Mouse (Mus musculus): ENCODE results near the gene Cdh26.

The Cdh26 gene

GRCm38 (mm10) chr2:178430231-178430630 lies at the start of gene Cdh26:
Gene Cdh26, plus strand, starts transcription at chr2:178430531.
- DNase-seq (ENCODE audit: inconsistent ontology term), result no peak

- DNase-seq (ENCODE audit: inconsistent ontology term), result no peak
These were observed 23.1 kb upstream of the Cdh26 start, which contains the start of gene Sycp2 for GRCm38 (mm10) chr2:178407053-178407815. Gene Sycp2, minus strand, starts transcription at chr2:178407685.

- DNase-seq (ENCODE audit: inconsistent ontology term), result no peak
These were observed 21.3 kb upstream of the Cdh26 start for GRCm38 (mm10) chr2:178409024-178409423.

- no peak for DNase-seq (ENCODE audit: inconsistent ontology term)
These were observed 20.0 kb upstream of the Cdh26 start for GRCm38 (mm10) chr2:178410286-178410685.

- DNase-seq (ENCODE audit: inconsistent ontology term), result peak; percentile 54
These were observed 17.7 kb upstream of the Cdh26 start for GRCm38 (mm10) chr2:178412598-178412997.

GRCm38 (mm10) chr2:178413081-178413480 lies 17.2 kb upstream of the Cdh26 start:
- peak; percentile 9 for DNase-seq (ENCODE audit: inconsistent ontology term)

GRCm38 (mm10) chr2:178413481-178414260 lies 16.7 kb upstream of the Cdh26 start:
- peak; percentile 16 for DNase-seq (ENCODE audit: inconsistent ontology term)

- DNase-seq (ENCODE audit: inconsistent ontology term), result peak; percentile 69
These were observed 15.8 kb upstream of the Cdh26 start, which contains the start of the genes Ppp1r3d and Fam217b for GRCm38 (mm10) chr2:178414261-178415149. Gene Ppp1r3d, minus strand, starts transcription at chr2:178414472. Gene Fam217b, plus strand, starts transcription at chr2:178414524.

- peak; percentile 12 for DNase-seq (ENCODE audit: inconsistent ontology term)
These were observed 15.2 kb upstream of the Cdh26 start for GRCm38 (mm10) chr2:178415150-178415448.

GRCm38 (mm10) chr2:178416427-178416826 lies 13.9 kb upstream of the Cdh26 start:
- DNase-seq (ENCODE audit: inconsistent ontology term), result no peak

- DNase-seq (ENCODE audit: inconsistent ontology term), result no peak
These were observed 13.4 kb upstream of the Cdh26 start for GRCm38 (mm10) chr2:178416970-178417369.

- DNase-seq (ENCODE audit: inconsistent ontology term), result no peak
These were observed 9.8 kb upstream of the Cdh26 start for GRCm38 (mm10) chr2:178420576-178420975.

- no peak for DNase-seq (ENCODE audit: inconsistent ontology term)
These were observed 8.7 kb upstream of the Cdh26 start for GRCm38 (mm10) chr2:178421603-178422002.

GRCm38 (mm10) chr2:178422186-178422585 lies 8.1 kb upstream of the Cdh26 start:
- DNase-seq (ENCODE audit: inconsistent ontology term), result no peak

GRCm38 (mm10) chr2:178423223-178423622 lies 7.1 kb upstream of the Cdh26 start:
- peak; percentile 26 for DNase-seq (ENCODE audit: inconsistent ontology term)

- DNase-seq (ENCODE audit: inconsistent ontology term), result peak; percentile 49
These were observed 4.1 kb upstream of the Cdh26 start for GRCm38 (mm10) chr2:178426229-178426628.

- DNase-seq (ENCODE audit: inconsistent ontology term), result no peak
These were observed 3.1 kb upstream of the Cdh26 start for GRCm38 (mm10) chr2:178427181-178427580.

GRCm38 (mm10) chr2:178428183-178428582 lies 2.1 kb upstream of the Cdh26 start:
- DNase-seq (ENCODE audit: inconsistent ontology term), result no peak

- DNase-seq (ENCODE audit: inconsistent ontology term), result no peak
These were observed 1.7 kb upstream of the Cdh26 start for GRCm38 (mm10) chr2:178428676-178429075.

GRCm38 (mm10) chr2:178429426-178429825 lies 905 bp upstream of the Cdh26 start:
- DNase-seq (ENCODE audit: inconsistent ontology term), result no peak

GRCm38 (mm10) chr2:178433495-178433894 lies 3.2 kb downstream of the Cdh26 start:
- no peak for DNase-seq (ENCODE audit: inconsistent ontology term)

- no peak for DNase-seq (ENCODE audit: inconsistent ontology term)
These were observed 3.6 kb downstream of the Cdh26 start for GRCm38 (mm10) chr2:178433903-178434302.

Measured in Muller cell, postnatal 12 days (primary cell).